Mouse (Mus musculus) neural tube, embryonic 15.5 days (tissue): ENCODE measurements at regions not wholly inside any gene's neighbourhood (a gene's known extent, or its start where the extent isn't known, plus 50 kb on each side); places are given as distances from the start of the nearest gene placed in this dataset.

ENCODE experiments used
- ATAC-seq: fragments of 200-750 bp; cut with Nextera tagmentation; 2 replicates; pipeline ENCODE4 v1.8.0; 2017; ENCODE audit warnings: mild to moderate bottlenecking, moderate TSS enrichment, moderate library complexity; ENCODE audit not compliant: low FRiP score
- H3K27ac ChIP-seq: fragments of 300-500 bp; sonication (generic); replicated peaks from 2 replicates; pipeline ENCODE4 v1.5.1; 2015; ENCODE audit warnings: mild to moderate bottlenecking, inconsistent platforms
- H3K27me3 ChIP-seq: fragments of 300-500 bp; sonication (generic); replicated peaks from 2 replicates; pipeline ENCODE4 v1.6.1; 2015; ENCODE audit warnings: inconsistent platforms
- H3K36me3 ChIP-seq: fragments of 300-500 bp; sonication (generic); 2 replicates; pipeline ENCODE4 v1.6.1; 2015; ENCODE audit warnings: inconsistent platforms
- H3K4me1 ChIP-seq: fragments of 300-500 bp; sonication (generic); 2 replicates; pipeline ENCODE4 v1.6.1; 2015; ENCODE audit warnings: inconsistent platforms
- H3K4me2 ChIP-seq: fragments of 300-500 bp; sonication (generic); 2 replicates; pipeline ENCODE4 v1.6.1; 2015; ENCODE audit warnings: inconsistent platforms, mild to moderate bottlenecking, moderate library complexity
- H3K4me3 ChIP-seq: fragments of 300-500 bp; sonication (generic); replicated peaks from 2 replicates; pipeline ENCODE4 v1.5.1; 2015; ENCODE audit warnings: mild to moderate bottlenecking, inconsistent platforms
- H3K9ac ChIP-seq: fragments of 300-500 bp; sonication (generic); replicated peaks from 2 replicates; pipeline ENCODE4 v1.6.1; 2015; ENCODE audit warnings: mild to moderate bottlenecking, inconsistent platforms
- H3K9me3 ChIP-seq: fragments of 300-500 bp; sonication (generic); replicated peaks from 2 replicates; pipeline ENCODE4 v1.6.1; 2016; ENCODE audit warnings: inconsistent platforms
- WGBS: fragments of 180-500 bp; shearing (Covaris S2); methylation state at CpG from one replicate; pipeline ENCODE4 v1.1.7; 2015; ENCODE audit warnings: mixed read lengths; 5-methylcytosine and 5-hydroxymethylcytosine counted together

GRCm38 (mm10) chr9:94378291-94378690 is 159.6 kb downstream of the 1190002N15Rik start:
- Histone ChIP-seq H3K4me3 (no peak overlapping the region), H3K4me1 (peaks cover 10% of the 10 kb centered on the region), H3K9ac (no peak overlapping the region), H3K4me2 (no peak overlapping the region), H3K27me3 (no peaks in the 10 kb centered on the region), H3K27ac (no peak overlapping the region), H3K36me3 (no peaks in the 10 kb centered on the region), H3K9me3 (no peaks in the 10 kb centered on the region)
- ATAC-seq = no peak
- 48% methylated on average over 6 of the region's 6 CpGs for WGBS

DNA sequence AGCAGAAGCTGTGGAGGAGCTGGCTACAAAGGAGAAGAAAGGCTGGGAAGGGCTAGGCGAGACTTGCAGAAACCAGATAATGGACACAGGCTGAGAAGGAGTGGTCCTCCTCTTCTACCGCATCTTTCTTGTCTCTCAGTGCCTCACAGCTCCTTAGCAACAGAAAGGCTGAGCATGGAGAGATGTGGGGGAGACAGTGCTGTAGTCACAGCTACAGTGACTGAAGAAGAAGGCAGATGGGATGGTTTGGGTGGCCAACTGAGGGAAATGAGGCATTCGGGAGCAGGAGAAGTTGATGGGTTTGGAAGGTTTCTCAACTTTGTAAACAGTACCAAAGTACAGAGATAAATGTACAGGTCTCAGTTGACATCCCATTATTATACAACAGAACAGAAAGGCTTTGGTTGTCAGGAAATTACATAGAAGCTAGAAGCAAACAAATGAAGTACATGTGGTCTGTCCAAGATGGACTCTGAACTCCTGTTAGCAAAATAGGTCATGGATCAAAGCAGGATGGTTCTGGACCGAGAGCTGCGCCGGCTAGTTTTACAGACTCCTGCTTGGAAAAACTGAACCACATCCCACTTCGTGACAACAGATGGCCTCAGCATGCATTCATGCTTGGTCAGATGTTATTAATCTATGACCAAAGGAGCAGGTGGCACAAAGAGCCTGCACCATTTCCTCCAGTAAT is 160.4 kb downstream of the 1190002N15Rik start:
- H3K36me3 ChIP-seq = no peaks in the 10 kb centered on the region
- no peak overlapping the region for H3K9ac ChIP-seq
- H3K27me3 ChIP-seq = no peaks in the 10 kb centered on the region
- no peaks in the 10 kb centered on the region for H3K9me3 ChIP-seq
- H3K4me2 ChIP-seq = no peak overlapping the region
- WGBS = 55% methylated on average over 7 of the region's 7 CpGs
- ATAC-seq = no peak
- H3K4me3 ChIP-seq = no peak overlapping the region
- H3K4me1 ChIP-seq = peaks cover 10% of the 10 kb centered on the region
- no peak overlapping the region for H3K27ac ChIP-seq

- Histone ChIP-seq H3K27ac (no peak overlapping the region), H3K27me3 (no peaks in the 10 kb centered on the region), H3K9ac (no peak overlapping the region), H3K9me3 (no peaks in the 10 kb centered on the region), H3K4me2 (no peak overlapping the region), H3K4me3 (no peak overlapping the region), H3K36me3 (no peaks in the 10 kb centered on the region), H3K4me1 (no peaks in the 10 kb centered on the region)
- ATAC-seq = no peak
- 42% methylated on average over 2 of the region's 2 CpGs for WGBS
Measured at GRCm38 (mm10) chr9:94370976-94371375, 166.9 kb downstream of the 1190002N15Rik start.

GRCm38 (mm10) chr9:94368231-94368936 is 169.5 kb downstream of the 1190002N15Rik start:
- no peak for ATAC-seq
- Histone ChIP-seq H3K4me3 (no peak overlapping the region), H3K4me1 (no peaks in the 10 kb centered on the region), H3K27me3 (no peaks in the 10 kb centered on the region), H3K9me3 (no peaks in the 10 kb centered on the region), H3K4me2 (no peak overlapping the region), H3K9ac (no peak overlapping the region), H3K36me3 (no peaks in the 10 kb centered on the region), H3K27ac (no peak overlapping the region)
- WGBS = 87% methylated on average over 7 of the region's 7 CpGs

DNA sequence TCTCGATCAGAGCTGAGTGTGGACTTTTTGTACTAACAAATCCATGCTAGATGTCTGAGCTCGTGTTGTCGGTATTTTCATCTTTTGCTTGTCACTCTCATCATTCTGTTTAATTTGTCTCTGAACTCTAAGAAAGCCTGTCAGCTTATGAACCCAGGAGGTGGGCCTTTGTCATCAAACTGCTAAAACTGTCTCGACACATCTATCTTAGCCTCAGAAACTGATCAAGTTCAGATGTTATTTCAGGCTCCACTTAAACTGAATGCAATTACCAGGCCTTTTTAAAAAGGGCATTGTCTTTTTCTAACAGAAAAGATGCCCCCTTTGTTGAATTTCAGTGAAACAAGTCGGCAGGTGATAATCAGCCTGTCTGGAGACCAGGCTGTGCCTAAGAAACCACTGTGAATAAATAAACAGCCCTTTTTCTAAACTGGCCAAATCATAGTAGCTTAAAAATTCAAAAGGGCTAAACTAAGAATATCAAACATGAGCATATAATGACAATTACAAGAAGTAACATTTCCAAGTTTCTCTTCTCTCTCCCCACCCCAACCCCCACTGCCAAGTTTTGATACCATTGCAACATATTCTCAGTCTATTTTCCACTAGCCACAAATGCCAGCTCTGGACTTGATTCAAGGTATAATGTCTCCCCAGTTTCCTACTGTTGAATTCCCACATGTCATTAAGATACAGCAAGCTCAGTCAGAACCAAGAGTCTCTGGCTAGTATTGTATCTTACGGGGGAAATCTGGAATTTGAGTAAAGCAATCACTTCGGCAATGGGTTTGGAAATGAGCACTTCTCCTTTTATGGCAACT is 175.8 kb downstream of the 1190002N15Rik start:
- Histone ChIP-seq H3K9me3 (no peaks in the 10 kb centered on the region), H3K9ac (no peak overlapping the region), H3K4me2 (no peak overlapping the region), H3K27me3 (no peaks in the 10 kb centered on the region), H3K27ac (no peak overlapping the region), H3K36me3 (no peaks in the 10 kb centered on the region), H3K4me3 (no peak overlapping the region), H3K4me1 (0 out of 2 replicates have a peak, but pooled peaks cover 7% of the 10 kb centered on the region)
- WGBS = 47% methylated on average over 7 of the region's 7 CpGs
- no peak for ATAC-seq

GRCm38 (mm10) chr9:94361011-94361410 is 176.9 kb downstream of the 1190002N15Rik start:
- Histone ChIP-seq H3K4me3 (no peak overlapping the region), H3K9ac (no peak overlapping the region), H3K27ac (no peak overlapping the region), H3K4me2 (no peak overlapping the region), H3K27me3 (no peaks in the 10 kb centered on the region), H3K9me3 (no peaks in the 10 kb centered on the region), H3K4me1 (0 out of 2 replicates have a peak, but pooled peaks cover 7% of the 10 kb centered on the region), H3K36me3 (no peaks in the 10 kb centered on the region)
- ATAC-seq = no peak
- WGBS = 96% methylated on average over 2 of the region's 2 CpGs

DNA sequence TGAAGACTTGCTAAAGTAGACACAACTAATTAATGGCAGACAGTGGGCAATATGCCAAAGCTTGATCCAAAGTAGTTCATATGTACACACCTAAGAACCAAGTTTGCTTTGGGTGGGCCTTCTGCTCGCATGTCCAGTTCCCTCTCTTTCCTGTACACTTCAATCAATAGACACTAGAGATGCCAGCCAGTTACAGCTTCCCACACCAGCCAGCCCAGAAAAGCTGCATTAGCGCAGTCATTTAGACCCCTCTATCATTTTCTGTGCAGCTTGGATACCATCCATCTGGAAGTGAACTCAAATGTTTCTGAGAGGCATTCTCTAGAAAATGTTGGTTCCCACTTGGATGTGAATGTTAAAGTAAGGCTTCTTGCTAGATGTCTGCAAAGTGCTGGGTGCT is 179.7 kb downstream of the 1190002N15Rik start:
- ATAC-seq = no peak
- H3K4me1 ChIP-seq = 0 out of 2 replicates have a peak, but pooled peaks cover 7% of the 10 kb centered on the region
- no peak overlapping the region for H3K27ac ChIP-seq
- no peaks in the 10 kb centered on the region for H3K36me3 ChIP-seq
- H3K9ac ChIP-seq = no peak overlapping the region
- H3K4me2 ChIP-seq = no peak overlapping the region
- H3K9me3 ChIP-seq = no peaks in the 10 kb centered on the region
- H3K4me3 ChIP-seq = no peak overlapping the region
- no peaks in the 10 kb centered on the region for H3K27me3 ChIP-seq
- WGBS = 86% methylated on average over 2 of the region's 2 CpGs

GRCm38 (mm10) chr9:94342011-94342410 is 195.9 kb downstream of the 1190002N15Rik start:
- H3K9ac ChIP-seq = no peak overlapping the region
- no peak overlapping the region for H3K4me3 ChIP-seq
- H3K4me2 ChIP-seq = no peak overlapping the region
- H3K36me3 ChIP-seq = no peaks in the 10 kb centered on the region
- no peak for ATAC-seq
- no peaks in the 10 kb centered on the region for H3K27me3 ChIP-seq
- no peaks in the 10 kb centered on the region for H3K4me1 ChIP-seq
- no peak overlapping the region for H3K27ac ChIP-seq
- H3K9me3 ChIP-seq = no peaks in the 10 kb centered on the region
- WGBS = 37% methylated on average over 4 of the region's 4 CpGs

- H3K27ac ChIP-seq = no peak overlapping the region
- no peak for ATAC-seq
- no peak overlapping the region for H3K9ac ChIP-seq
- H3K9me3 ChIP-seq = no peaks in the 10 kb centered on the region
- H3K4me3 ChIP-seq = no peak overlapping the region
- H3K27me3 ChIP-seq = no peaks in the 10 kb centered on the region
- H3K36me3 ChIP-seq = no peaks in the 10 kb centered on the region
- 91% methylated on average over 2 of the region's 2 CpGs for WGBS
- no peaks in the 10 kb centered on the region for H3K4me1 ChIP-seq
- H3K4me2 ChIP-seq = no peak overlapping the region
Measured at GRCm38 (mm10) chr9:94341531-94341930, 196.3 kb downstream of the 1190002N15Rik start.

DNA sequence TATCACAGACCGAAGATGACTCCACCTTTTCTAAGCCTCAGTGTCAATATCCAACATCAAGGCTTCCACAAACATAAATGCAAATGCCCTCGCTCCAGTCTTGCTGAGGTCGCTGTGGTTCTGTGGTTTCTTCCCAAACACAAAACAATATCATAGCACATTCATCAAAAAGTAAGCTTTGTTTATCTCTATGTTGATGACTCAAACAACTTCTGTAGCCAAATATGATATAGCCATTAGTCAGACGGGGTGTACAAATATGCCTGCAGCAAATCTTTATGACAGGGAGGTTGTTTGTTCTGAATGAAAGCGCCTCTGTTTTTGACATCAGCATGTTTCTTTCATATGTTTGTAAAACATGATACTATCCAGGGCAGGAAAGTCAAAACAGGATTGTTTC is 204.4 kb downstream of the 1190002N15Rik start:
- no peaks in the 10 kb centered on the region for H3K36me3 ChIP-seq
- no peak overlapping the region for H3K4me2 ChIP-seq
- no peaks in the 10 kb centered on the region for H3K9me3 ChIP-seq
- no peaks in the 10 kb centered on the region for H3K4me1 ChIP-seq
- H3K27ac ChIP-seq = no peak overlapping the region
- WGBS = 93% methylated on average over 5 of the region's 5 CpGs
- no peak for ATAC-seq
- no peak overlapping the region for H3K9ac ChIP-seq
- H3K4me3 ChIP-seq = no peak overlapping the region
- H3K27me3 ChIP-seq = no peaks in the 10 kb centered on the region

GRCm38 (mm10) chr9:94323011-94323410 is 214.9 kb downstream of the 1190002N15Rik start:
- Histone ChIP-seq H3K4me3 (no peak overlapping the region), H3K9me3 (no peaks in the 10 kb centered on the region), H3K27me3 (no peaks in the 10 kb centered on the region), H3K4me2 (no peak overlapping the region), H3K4me1 (no peaks in the 10 kb centered on the region), H3K9ac (no peak overlapping the region), H3K36me3 (no peaks in the 10 kb centered on the region), H3K27ac (no peak overlapping the region)
- WGBS = 89% methylated on average over 3 of the region's 3 CpGs
- no peak for ATAC-seq
